Mouse (Mus musculus): Measurements from ENCODE around the gene Rb1.

Rb1 gene

GRCm38 (mm10) chr14:73334926-73335805 lies 9.5 kb upstream of the Rb1 start:
- no peak for DNase-seq (ENCODE audit: low spot score in 2 of 2)

- no peak for DNase-seq (ENCODE audit: low spot score in 2 of 2)
Observed at GRCm38 (mm10) chr14:73333880-73334279, 8.3 kb upstream of the Rb1 start.

GRCm38 (mm10) chr14:73331386-73331785 lies 5.8 kb upstream of the Rb1 start:
- no peak for DNase-seq (ENCODE audit: low spot score in 2 of 2)

GRCm38 (mm10) chr14:73329871-73330270 lies 4.2 kb upstream of the Rb1 start:
- no peak for DNase-seq (ENCODE audit: low spot score in 2 of 2)

GRCm38 (mm10) chr14:73326511-73326910 lies 889 bp upstream of the Rb1 start:
- DNase-seq (ENCODE audit: low spot score in 2 of 2) = no peak

- peak; percentile 19 to 26 for DNase-seq (ENCODE audit: low spot score in 2 of 2)
Observed at GRCm38 (mm10) chr14:73324634-73325455, 777 bp downstream of the Rb1 start.

GRCm38 (mm10) chr14:73323965-73324364 lies 1.7 kb downstream of the Rb1 start:
- DNase-seq (ENCODE audit: low spot score in 2 of 2) = no peak

GRCm38 (mm10) chr14:73322142-73322541 lies 3.5 kb downstream of the Rb1 start:
- no peak for DNase-seq (ENCODE audit: low spot score in 2 of 2)

- no peak for DNase-seq (ENCODE audit: low spot score in 2 of 2)
Observed at GRCm38 (mm10) chr14:73316933-73317332, 8.7 kb downstream of the Rb1 start.

GRCm38 (mm10) chr14:73313864-73314263 lies 11.8 kb downstream of the Rb1 start:
- no peak for DNase-seq (ENCODE audit: low spot score in 2 of 2)

- no peak for DNase-seq (ENCODE audit: low spot score in 2 of 2)
Observed at GRCm38 (mm10) chr14:73313396-73313795, 12.2 kb downstream of the Rb1 start.

- DNase-seq (ENCODE audit: low spot score in 2 of 2) = no peak
Observed at GRCm38 (mm10) chr14:73312909-73313308, 12.7 kb downstream of the Rb1 start.

- no peak for DNase-seq (ENCODE audit: low spot score in 2 of 2)
Observed at GRCm38 (mm10) chr14:73307490-73307889, 18.1 kb downstream of the Rb1 start.

- peak in 1 of 2 experiments; percentile 39 for DNase-seq (ENCODE audit: low spot score in 2 of 2)
Observed at GRCm38 (mm10) chr14:73303193-73303592, 22.4 kb downstream of the Rb1 start.

- no peak for DNase-seq (ENCODE audit: low spot score in 2 of 2)
Observed at GRCm38 (mm10) chr14:73301856-73302255, 23.8 kb downstream of the Rb1 start.

GRCm38 (mm10) chr14:73295512-73295911 lies 30.1 kb downstream of the Rb1 start:
- DNase-seq (ENCODE audit: low spot score in 2 of 2) = no peak

- DNase-seq (ENCODE audit: low spot score in 2 of 2) = no peak
Observed at GRCm38 (mm10) chr14:73293616-73294015, 32.0 kb downstream of the Rb1 start.

GRCm38 (mm10) chr14:73292434-73292833 lies 33.2 kb downstream of the Rb1 start:
- DNase-seq (ENCODE audit: low spot score in 2 of 2) = no peak

- DNase-seq (ENCODE audit: low spot score in 2 of 2) = no peak
Observed at GRCm38 (mm10) chr14:73289915-73290314, 35.7 kb downstream of the Rb1 start.

GRCm38 (mm10) chr14:73280996-73281395 lies 44.6 kb downstream of the Rb1 start:
- no peak for DNase-seq (ENCODE audit: low spot score in 2 of 2)

GRCm38 (mm10) chr14:73279096-73279495 lies 46.5 kb downstream of the Rb1 start:
- DNase-seq (ENCODE audit: low spot score in 2 of 2) = no peak

GRCm38 (mm10) chr14:73271807-73272206 lies 53.8 kb downstream of the Rb1 start:
- DNase-seq (ENCODE audit: low spot score in 2 of 2) = no peak

- DNase-seq (ENCODE audit: low spot score in 2 of 2) = no peak
Observed at GRCm38 (mm10) chr14:73266166-73266565, 59.5 kb downstream of the Rb1 start.

Measured in frontal cortex, postnatal 14 days (tissue).